Comparison of ENCODE assay signal across 14 mouse cellular contexts in genomic region chr3:60473861-60474653, GRCm38 (mm10). TPM values are rescaled to one million over a fixed set of nuclear protein-coding genes. Genes with fewer than 3 reads are reported as not detected.
DNase-seq lines count a peak whose midpoint lies in the region; TF ChIP-seq lines count a peak whose summit lies in the region.
"Had no signal": no experiment of that assay in that cellular context is flagged by ENCODE, and none has a peak within 500 bp of the region (broad histone marks: within the 10 kb centered on the region; RNA-seq: fewer than 3 reads in every experiment).

No protein-coding gene starts in this region.

- no peak overlapping the region for H3K4me3 ChIP-seq in thymus, adult 2 months (ENCODE audit: control insufficient read depth, insufficient read depth, low read length)
- peak overlapping the region; percentile 33; the same call in 1 of the 2 replicates for H3K4me3 ChIP-seq in liver, adult 2 months (ENCODE audit: insufficient read depth, low read depth, low read length)
- H3K4me3 ChIP-seq: heart, embryonic 10.5 days had no signal

- peak overlapping the region; percentile 1; the same call in 1 of the 2 replicates for H3K27ac ChIP-seq in thymus, adult 2 months (ENCODE audit: control insufficient read depth, insufficient read depth, low read length)
- H3K27ac ChIP-seq in liver, adult 2 months (replicated peaks; ENCODE audit: insufficient read depth, low read depth, low read length), result no peak overlapping the region
- H3K27ac ChIP-seq: hindbrain, embryonic 14.5 days; stomach, postnatal 0 days had no signal

- TF ChIP-seq CTCF in thymus, adult 2 months (IDR thresholded peaks at IDR 0.05; ENCODE audit: borderline replicate concordance, control insufficient read depth, extremely low read depth, insufficient read depth, low read length, poor library complexity), result no peak
- TF ChIP-seq CTCF in liver, adult 2 months (IDR thresholded peaks at IDR 0.05; ENCODE audit: low read depth, low read length), result no peak

- TF ChIP-seq POLR2A in thymus, adult 2 months (IDR thresholded peaks at IDR 0.05; ENCODE audit: control insufficient read depth, extremely low read depth, insufficient read depth, low read length, poor library complexity), result no peak
- no peak for TF ChIP-seq POLR2A in liver, adult 2 months (IDR thresholded peaks at IDR 0.05; ENCODE audit: extremely low read depth, insufficient read depth, low read length)

- no peaks in the 10 kb centered on the region for H3K36me3 ChIP-seq in thymus, adult 2 months (ENCODE audit: control insufficient read depth, insufficient read depth, low read length)
- H3K36me3 ChIP-seq in liver, adult 2 months (ENCODE audit: control insufficient read depth, insufficient read depth, low read length), result no peaks in the 10 kb centered on the region
- H3K36me3 ChIP-seq: heart, embryonic 10.5 days had no signal

- 4% methylated on average over 11 of the region's 11 CpGs for WGBS in thymus, adult 2 months
- WGBS in liver, adult 2 months, result 89% methylated on average over 11 of the region's 11 CpGs

- peak; percentile 21 for DNase-seq in thymus, adult 2 months
- DNase-seq in thymus, postnatal 10 days (ENCODE audit: low spot score in 2 of 2), result no peak
- peak; percentile 70 for DNase-seq in MEL-GATA-1-ER (ENCODE audit: extremely low read depth, low read depth)
- no peak for DNase-seq in liver, adult 2 months (ENCODE audit: extremely low read depth, low read depth, low spot score)
- DNase-seq in telencephalon, adult 2 months (ENCODE audit: low read depth, low spot score), result peak; percentile 40
- no peak for DNase-seq in cerebellum, adult 11-12 months
- no peak for DNase-seq in left cerebral cortex, adult 11 months (ENCODE audit: low spot score)
- DNase-seq: adrenal gland, postnatal 36 days; cerebellum, adult 9-11 months; lung, embryonic 14.5 days had no signal

- no peaks in the 10 kb centered on the region for H3K79me2 ChIP-seq in liver, adult 2 months (ENCODE audit: control insufficient read depth, insufficient read depth, low read length)

- no peak overlapping the region for H3K9ac ChIP-seq in liver, adult 2 months (ENCODE audit: low read depth, low read length)
- H3K9ac ChIP-seq: hindbrain, embryonic 14.5 days; lung, embryonic 14.5 days had no signal

- no peaks in the 10 kb centered on the region for H3K27me3 ChIP-seq in thymus, adult 2 months (ENCODE audit: control insufficient read depth, insufficient read depth, low read length)
- no peaks in the 10 kb centered on the region for H3K27me3 ChIP-seq in liver, adult 2 months (ENCODE audit: control insufficient read depth, insufficient read depth, low read length)
- H3K27me3 ChIP-seq: Patski had no signal

- peaks cover 4% of the 10 kb centered on the region for H3K4me1 ChIP-seq in thymus, adult 2 months (replicated peaks; ENCODE audit: control insufficient read depth, insufficient read depth, low read length)
- H3K4me1 ChIP-seq in liver, adult 2 months (ENCODE audit: control insufficient read depth, insufficient read depth, low read length), result no peaks in the 10 kb centered on the region
- H3K4me1 ChIP-seq: heart, embryonic 10.5 days had no signal

RNA-seq across cellular contexts. Expression of gene Mbnl1, which starts 1.4 kb away (rescaled TPM):
- 291 and 334 TPM in 2 replicates for polyA plus RNA-seq in thymus, adult 2 months (2012; rRNA removed)
- 107 and 111 TPM in 2 replicates for total RNA-seq in liver, adult 2 months (2014; rRNA removed)
- 22.6 and 27.3 TPM in 2 replicates for polyA plus RNA-seq in liver, adult 2 months (2012; rRNA removed)

Comparison
In these comparisons a context has a peak if more than half of its experiments do, and no peak if none do; other contexts are left out.
1. DNase-seq: peak in thymus, adult 2 months (single experiment), MEL-GATA-1-ER (single experiment) and telencephalon, adult 2 months (single experiment); none in thymus, postnatal 10 days (0 of 2), liver, adult 2 months (single experiment), cerebellum, adult 11-12 months (single experiment) and left cerebral cortex, adult 11 months (single experiment).
2. RNA of gene Mbnl1, which starts 1.4 kb away (polyA plus RNA-seq): 291 to 334 TPM in thymus, adult 2 months; 22.6 to 27.3 TPM in liver, adult 2 months; every median in the first group is over 10 times any median in the second.